Mouse (Mus musculus) brain, embryonic 14.5 days (tissue): Measurements from ENCODE around the gene Park7.

Source experiments
- CTCF ChIP-seq: fragments of 200-500 bp; IDR thresholded peaks from 2 replicates; pipeline ENCODE4 v1.5.1; 2012; ENCODE audit warnings: inconsistent platforms, mild to moderate bottlenecking, moderate library complexity, borderline replicate concordance; ENCODE audit not compliant: insufficient read depth, insufficient read length; ENCODE audit errors: extremely low read depth
- POLR2A ChIP-seq: fragments of 200-500 bp; IDR thresholded peaks from 2 replicates; pipeline ENCODE4 v1.6.1; 2012; ENCODE audit warnings: mild to moderate bottlenecking, inconsistent platforms, borderline replicate concordance; ENCODE audit not compliant: poor library complexity, insufficient read depth, insufficient read length, severe bottlenecking; ENCODE audit errors: extremely low read depth

GRCm38 (mm10) chr4:150926924-150927705 lies 12.9 kb upstream of the Park7 start:
- TF ChIP-seq CTCF: no peak
- no peak for TF ChIP-seq POLR2A
